Mouse (Mus musculus): ENCODE results near the gene Grin2d.

DNA sequence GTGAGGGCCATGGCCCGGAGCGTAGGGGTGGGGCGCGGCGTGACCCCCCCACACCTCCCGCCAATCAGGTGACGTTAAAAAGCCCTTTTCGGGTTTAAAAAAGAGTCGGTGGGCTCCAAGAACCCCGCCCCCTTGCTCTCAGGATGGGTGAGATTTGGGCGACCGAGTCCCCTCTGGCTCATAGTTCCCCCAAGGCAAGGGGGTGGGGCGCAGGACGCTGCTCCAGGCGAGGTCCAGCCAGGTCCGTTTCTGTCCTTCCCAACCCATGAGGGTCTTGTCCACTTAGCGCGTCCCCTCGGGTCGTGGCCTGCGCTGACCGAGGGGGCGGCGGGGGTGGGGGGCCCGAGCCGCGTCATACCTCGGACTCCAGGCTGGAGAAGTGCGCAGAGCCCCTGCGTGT is 45.8 kb downstream of the Grin2d start:
- TF ChIP-seq USF1 (IDR thresholded peaks at IDR 0.05; ENCODE audit: low read depth), result no peak
- no peak for TF ChIP-seq CTCF (IDR thresholded peaks at IDR 0.05; ENCODE audit: control insufficient read depth, insufficient read depth, insufficient read length)

Measured in C2C12 (cell line).